Mouse (Mus musculus): ENCODE measurements around the gene Olfr202. TPM values are rescaled to one million over a fixed set of nuclear protein-coding genes. Genes with fewer than 3 reads are reported as not detected.
"Not testable (repeated sequence)": the region's sequence is repeated elsewhere in the genome, so short reads cannot be mapped to it uniquely, and the experiment has no call there.

Gene Olfr202
- not detected in 2 replicates for polyA plus RNA-seq (2012; rRNA removed)

DNA sequence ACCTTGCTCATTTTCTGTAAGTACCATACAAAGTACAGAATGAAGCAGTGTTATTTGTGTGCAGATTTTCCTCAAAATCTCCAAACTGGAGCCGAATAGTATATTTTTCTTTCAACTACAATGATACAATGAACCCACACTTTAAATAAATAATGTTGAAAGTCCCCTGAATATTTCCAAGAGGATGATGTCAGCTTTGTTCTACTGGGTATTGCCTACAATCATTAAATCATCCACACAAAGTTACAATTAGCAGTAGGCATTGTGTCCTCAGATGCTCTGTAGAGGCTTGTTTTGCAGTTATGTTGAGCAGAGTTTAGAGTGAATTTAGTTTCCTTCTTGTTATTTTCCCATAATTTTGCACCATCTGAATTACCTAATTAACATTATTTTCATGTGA, at the start of gene Olfr202:
Olfr202 (minus strand) TSS at position 101 of the 400 bp plus-strand sequence.
- WGBS, result 87% methylated on average over 1 of the region's 1 CpGs
- no peak for DNase-seq

DNA sequence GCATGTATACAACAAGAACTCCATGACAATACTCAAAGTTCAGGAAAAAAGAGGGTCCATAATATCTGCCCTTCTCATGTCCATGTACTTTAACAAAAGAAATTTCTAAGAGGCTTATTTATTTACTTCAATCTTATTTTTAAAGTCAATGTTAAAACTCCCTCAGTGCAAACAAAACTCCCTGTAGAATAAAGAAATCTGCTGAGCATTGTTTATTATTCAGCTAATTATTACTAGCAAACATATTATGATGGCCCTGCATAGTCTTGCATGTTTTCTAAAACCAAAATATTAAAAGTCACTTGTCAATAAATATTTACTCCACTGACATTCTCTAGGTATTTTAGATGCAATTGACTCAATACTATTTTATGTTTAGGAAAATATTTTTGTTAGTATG, 44.4 kb upstream of the Olfr202 start, which contains the start of gene Olfr205:
Olfr205 (minus strand) TSS at position 101 of the 400 bp plus-strand sequence.
- H3K4me3 ChIP-seq (replicated peaks; ENCODE audit: insufficient read depth, low read depth, low read length), result no peak within 1 kb of the TSS
- TF ChIP-seq POLR2A (IDR thresholded peaks at IDR 0.05; ENCODE audit: borderline replicate concordance, insufficient read depth, low read length) (no peak), CTCF (IDR thresholded peaks at IDR 0.05; ENCODE audit: borderline replicate concordance, insufficient read depth, low read depth, low read length) (no peak)

More for the DNA sequence above, at the start of gene Olfr202:
- Histone ChIP-seq H3K4me3 (replicated peaks; ENCODE audit: insufficient read depth, low read depth, low read length) (no peak within 1 kb of the TSS), H3K27me3 (ENCODE audit: control insufficient read depth, insufficient read depth, low read length) (no peaks in the 10 kb centered on the region), H3K27ac (ENCODE audit: insufficient read depth, low read length) (no peak within 1 kb of the TSS), H3K4me1 (ENCODE audit: control insufficient read depth, insufficient read depth, low read length) (no peaks in the 10 kb centered on the region)
- TF ChIP-seq CTCF (IDR thresholded peaks at IDR 0.05; ENCODE audit: borderline replicate concordance, insufficient read depth, low read depth, low read length) (no peak), POLR2A (IDR thresholded peaks at IDR 0.05; ENCODE audit: borderline replicate concordance, insufficient read depth, low read length) (no peak)

DNA sequence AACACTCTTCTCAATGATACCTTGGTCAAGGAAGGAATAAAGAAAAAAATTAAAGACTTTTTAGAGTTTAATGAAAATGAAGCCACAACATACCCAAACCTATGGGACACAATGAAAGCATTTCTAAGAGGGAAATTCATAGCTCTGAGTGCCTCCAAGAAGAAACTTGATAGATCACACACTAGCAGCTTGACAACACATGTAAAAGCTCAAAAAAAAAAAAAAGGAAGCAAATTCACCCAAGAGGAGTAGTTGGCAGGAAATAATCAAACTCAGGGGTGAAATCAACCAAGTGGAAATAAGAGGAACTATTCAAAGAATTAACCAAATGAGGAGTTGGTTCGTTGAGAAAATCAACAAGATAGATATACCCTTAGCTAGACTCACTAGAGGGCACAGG, 36.7 kb upstream of the Olfr202 start:
- 42% methylated on average over 1 of the region's 1 CpGs for WGBS
- not testable (repeated sequence) for H3K4me1 ChIP-seq (ENCODE audit: control insufficient read depth, insufficient read depth, low read length); DNase-seq; H3K4me3 ChIP-seq (replicated peaks; ENCODE audit: insufficient read depth, low read depth, low read length); H3K27ac ChIP-seq (ENCODE audit: insufficient read depth, low read length); H3K27me3 ChIP-seq (ENCODE audit: control insufficient read depth, insufficient read depth, low read length)

More for the DNA sequence above, 44.4 kb upstream of the Olfr202 start, which contains the start of gene Olfr205:
- H3K4me1 ChIP-seq (ENCODE audit: control insufficient read depth, insufficient read depth, low read length), result no peaks in the 10 kb centered on the region
- no peak within 1 kb of the TSS for H3K27ac ChIP-seq (ENCODE audit: insufficient read depth, low read length)
- no peak for DNase-seq
- no peaks in the 10 kb centered on the region for H3K27me3 ChIP-seq (ENCODE audit: control insufficient read depth, insufficient read depth, low read length)

DNA sequence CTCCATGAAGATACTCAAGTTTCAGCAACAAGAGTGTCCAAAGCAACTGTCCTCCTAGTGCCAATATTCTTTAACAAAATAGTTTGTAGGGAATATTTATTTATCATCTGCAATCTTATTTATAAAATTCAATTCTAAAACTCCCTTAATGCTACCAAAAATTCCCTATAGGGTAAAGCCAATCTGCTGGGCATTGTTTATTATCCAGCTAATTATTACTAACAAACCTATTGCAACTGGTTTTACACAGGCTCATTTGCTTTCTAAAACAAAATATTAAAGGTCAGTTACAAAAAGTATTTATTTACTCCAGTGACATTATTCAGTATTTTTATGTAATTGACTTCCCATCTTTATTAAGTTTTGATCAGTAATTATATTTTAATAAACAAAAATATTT, 31.6 kb upstream of the Olfr202 start, which contains the start of gene Olfr204:
Olfr204 (minus strand) TSS at position 101 of the 400 bp plus-strand sequence.
- TF ChIP-seq POLR2A (IDR thresholded peaks at IDR 0.05; ENCODE audit: borderline replicate concordance, insufficient read depth, low read length), result no peak
- no peak for TF ChIP-seq CTCF (IDR thresholded peaks at IDR 0.05; ENCODE audit: borderline replicate concordance, insufficient read depth, low read depth, low read length)
- H3K4me3 ChIP-seq (replicated peaks; ENCODE audit: insufficient read depth, low read depth, low read length), result no peak within 1 kb of the TSS
- no peak for DNase-seq
- H3K27me3 ChIP-seq (ENCODE audit: control insufficient read depth, insufficient read depth, low read length), result no peaks in the 10 kb centered on the region
- H3K4me1 ChIP-seq (ENCODE audit: control insufficient read depth, insufficient read depth, low read length), result no peaks in the 10 kb centered on the region
- H3K27ac ChIP-seq (ENCODE audit: insufficient read depth, low read length), result no peak within 1 kb of the TSS

DNA sequence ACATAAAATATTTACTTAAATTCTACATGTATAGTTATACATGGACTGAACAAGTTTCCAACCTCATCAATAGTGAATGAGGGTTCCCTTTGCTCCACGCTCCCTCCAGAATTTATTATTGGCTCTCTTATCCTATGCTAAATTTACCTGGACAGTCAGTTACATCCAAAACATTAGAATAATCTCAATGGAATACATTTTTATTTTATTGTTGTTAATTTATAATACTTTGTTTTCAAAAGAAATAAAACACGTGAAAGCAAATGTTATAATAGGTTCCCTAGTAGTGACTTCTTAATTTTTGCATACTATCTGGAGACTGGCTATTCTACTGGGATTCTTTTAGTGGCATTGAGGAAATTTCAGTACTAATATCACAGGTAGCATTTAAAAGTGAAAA, 12.0 kb upstream of the Olfr202 start, which contains the start of gene Olfr203:
Olfr203 (plus strand) TSS at position 301 of the 400 bp plus-strand sequence.
- no peak for DNase-seq
- no peak for TF ChIP-seq POLR2A (IDR thresholded peaks at IDR 0.05; ENCODE audit: borderline replicate concordance, insufficient read depth, low read length)
- no peak for TF ChIP-seq CTCF (IDR thresholded peaks at IDR 0.05; ENCODE audit: borderline replicate concordance, insufficient read depth, low read depth, low read length)
- no peaks in the 10 kb centered on the region for H3K27me3 ChIP-seq (ENCODE audit: control insufficient read depth, insufficient read depth, low read length)
- 93% methylated on average over 2 of the region's 2 CpGs for WGBS
- no peak within 1 kb of the TSS for H3K27ac ChIP-seq (ENCODE audit: insufficient read depth, low read length)
- H3K4me3 ChIP-seq (replicated peaks; ENCODE audit: insufficient read depth, low read depth, low read length), result no peak within 1 kb of the TSS
- no peaks in the 10 kb centered on the region for H3K4me1 ChIP-seq (ENCODE audit: control insufficient read depth, insufficient read depth, low read length)

DNA sequence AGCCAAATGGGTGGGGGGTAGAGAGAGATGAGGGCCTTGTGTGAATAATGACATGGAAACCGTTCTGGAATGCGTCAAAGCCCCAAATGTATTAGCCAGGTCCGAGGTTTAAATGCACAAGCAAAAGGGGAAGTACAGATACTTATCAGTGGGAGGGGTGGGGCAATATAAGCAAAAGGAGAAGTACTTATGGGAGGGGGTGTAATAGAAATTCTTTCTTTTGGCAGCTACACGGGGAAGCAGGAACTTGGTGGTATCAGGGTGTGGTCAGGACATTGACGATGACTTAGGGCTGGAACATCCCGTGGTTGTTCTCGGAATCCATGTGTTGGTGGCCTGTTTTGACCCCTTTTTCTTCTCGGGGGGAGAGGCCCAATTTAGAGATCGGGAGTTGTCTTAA, 983 bp upstream of the Olfr202 start:
- not testable (repeated sequence) for H3K4me1 ChIP-seq (ENCODE audit: control insufficient read depth, insufficient read depth, low read length); H3K27me3 ChIP-seq (ENCODE audit: control insufficient read depth, insufficient read depth, low read length); DNase-seq; H3K4me3 ChIP-seq (replicated peaks; ENCODE audit: insufficient read depth, low read depth, low read length); H3K27ac ChIP-seq (ENCODE audit: insufficient read depth, low read length)
- 78% methylated on average over 9 of the region's 9 CpGs for WGBS

DNA sequence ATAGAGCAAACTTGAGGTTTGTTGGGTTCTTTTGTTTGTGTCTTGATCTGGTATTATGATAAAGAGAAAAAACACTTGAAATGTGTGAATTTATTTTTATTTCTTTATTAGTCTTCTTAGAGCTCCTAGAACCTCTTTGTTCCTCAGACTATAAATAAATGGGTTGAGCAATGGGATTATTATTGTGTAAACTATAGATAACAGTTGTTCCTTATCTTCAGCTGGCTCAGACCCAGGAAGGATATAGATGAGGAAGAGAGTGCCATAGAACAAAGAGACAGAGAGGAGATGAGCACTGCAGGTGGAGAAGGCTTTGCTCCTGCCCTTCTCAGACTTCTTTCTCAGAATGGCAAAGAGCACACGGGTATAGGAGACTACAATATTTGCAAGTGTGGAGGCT, 3.1 kb downstream of the Olfr202 start:
- WGBS, result 59% methylated on average over 1 of the region's 1 CpGs
- TF ChIP-seq CTCF (IDR thresholded peaks at IDR 0.05; ENCODE audit: borderline replicate concordance, insufficient read depth, low read depth, low read length), result no peak
- TF ChIP-seq POLR2A (IDR thresholded peaks at IDR 0.05; ENCODE audit: borderline replicate concordance, insufficient read depth, low read length), result no peak
- Histone ChIP-seq H3K27ac (ENCODE audit: insufficient read depth, low read length) (no peak overlapping the region), H3K4me3 (replicated peaks; ENCODE audit: insufficient read depth, low read depth, low read length) (no peak overlapping the region), H3K4me1 (ENCODE audit: control insufficient read depth, insufficient read depth, low read length) (no peaks in the 10 kb centered on the region), H3K27me3 (ENCODE audit: control insufficient read depth, insufficient read depth, low read length) (no peaks in the 10 kb centered on the region)
- no peak for DNase-seq

DNA sequence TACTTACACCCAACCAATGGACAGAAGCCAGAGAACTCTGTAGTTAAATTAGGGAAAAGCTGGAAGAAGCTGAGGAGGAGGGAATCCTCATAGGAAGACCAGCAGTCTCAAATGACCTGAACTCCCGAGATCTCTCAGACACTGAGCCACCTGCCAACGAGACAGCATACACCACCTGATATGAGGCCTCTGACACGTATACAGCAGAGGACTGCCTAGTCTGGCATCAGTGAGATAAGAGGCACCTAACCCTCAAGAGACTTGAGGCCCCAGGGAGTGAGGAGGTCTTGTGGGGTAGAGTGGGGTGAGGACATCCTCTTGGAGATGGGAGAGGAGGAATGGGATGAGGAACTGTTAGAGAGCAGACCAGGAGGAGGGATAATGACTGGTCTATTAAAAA, 6.1 kb downstream of the Olfr202 start:
- no peaks in the 10 kb centered on the region for H3K27me3 ChIP-seq (ENCODE audit: control insufficient read depth, insufficient read depth, low read length)
- no peak for DNase-seq
- H3K27ac ChIP-seq (ENCODE audit: insufficient read depth, low read length), result no peak overlapping the region
- TF ChIP-seq POLR2A (IDR thresholded peaks at IDR 0.05; ENCODE audit: borderline replicate concordance, insufficient read depth, low read length) (no peak), CTCF (IDR thresholded peaks at IDR 0.05; ENCODE audit: borderline replicate concordance, insufficient read depth, low read depth, low read length) (no peak)
- H3K4me1 ChIP-seq (ENCODE audit: control insufficient read depth, insufficient read depth, low read length), result no peaks in the 10 kb centered on the region
- WGBS, result 69% methylated on average over 3 of the region's 3 CpGs
- no peak overlapping the region for H3K4me3 ChIP-seq (replicated peaks; ENCODE audit: insufficient read depth, low read depth, low read length)

DNA sequence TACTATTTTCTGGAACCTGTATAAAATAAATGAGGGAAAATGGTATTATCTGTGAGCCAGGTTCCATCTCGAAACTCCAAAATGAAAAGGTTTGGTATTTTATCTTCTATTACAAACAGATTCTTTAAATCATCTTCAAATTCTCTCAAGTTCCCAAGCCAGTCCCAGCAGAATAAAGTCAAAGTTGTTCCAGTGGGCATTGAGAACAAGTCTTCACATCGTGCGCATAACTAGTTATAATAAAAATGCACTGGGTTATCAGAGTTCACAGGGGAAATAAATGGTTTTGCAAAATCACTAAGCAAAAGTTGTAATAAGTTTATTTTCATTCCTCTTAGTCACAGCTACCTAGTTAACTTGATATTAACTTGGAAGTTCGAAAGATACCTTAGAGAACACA, 14.1 kb downstream of the Olfr202 start, which contains the start of gene Olfr201:
Olfr201 (minus strand) TSS at position 101 of the 400 bp plus-strand sequence.
- H3K4me3 ChIP-seq (replicated peaks; ENCODE audit: insufficient read depth, low read depth, low read length); H3K27me3 ChIP-seq (ENCODE audit: control insufficient read depth, insufficient read depth, low read length); DNase-seq; H3K4me1 ChIP-seq (ENCODE audit: control insufficient read depth, insufficient read depth, low read length); H3K27ac ChIP-seq (ENCODE audit: insufficient read depth, low read length): not testable (repeated sequence)
- WGBS, result 87% methylated on average over 4 of the region's 4 CpGs

DNA sequence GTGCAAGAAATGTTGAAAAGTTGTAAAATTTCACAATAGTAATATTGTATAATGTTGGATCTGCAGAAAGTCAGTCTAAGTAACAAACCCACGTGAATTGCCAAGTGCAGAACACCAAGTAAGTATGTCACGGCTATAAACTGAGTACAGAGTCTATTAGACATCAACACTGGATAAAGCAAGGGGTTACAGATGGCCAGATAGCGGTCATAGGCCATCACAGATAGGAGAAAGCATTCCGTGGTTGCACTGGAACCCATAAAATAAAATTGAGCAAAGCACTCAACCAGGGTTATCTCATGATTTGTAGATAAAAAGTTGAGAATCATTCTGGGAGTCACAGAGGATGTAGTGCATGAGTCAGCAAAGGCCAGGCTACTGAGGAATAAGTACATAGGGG, 17.5 kb downstream of the Olfr202 start:
- not testable (repeated sequence) for H3K4me1 ChIP-seq (ENCODE audit: control insufficient read depth, insufficient read depth, low read length); DNase-seq; H3K27ac ChIP-seq (ENCODE audit: insufficient read depth, low read length); H3K27me3 ChIP-seq (ENCODE audit: control insufficient read depth, insufficient read depth, low read length); H3K4me3 ChIP-seq (replicated peaks; ENCODE audit: insufficient read depth, low read depth, low read length)
- 74% methylated on average over 4 of the region's 4 CpGs for WGBS
